Mouse (Mus musculus): Measurements from ENCODE around the gene Scrn1.

- TF ChIP-seq CTCF (IDR thresholded peaks at IDR 0.05; ENCODE audit: control insufficient read depth, insufficient read depth, low read length) (no peak), POLR2A (IDR thresholded peaks at IDR 0.05; ENCODE audit: borderline replicate concordance, control insufficient read depth, low read depth, low read length) (no peak)
Measured at GRCm38 (mm10) chr6:54586911-54587310, 20.6 kb upstream of the Scrn1 start.

All from bone marrow, adult 2 months (tissue).